Mouse (Mus musculus) G1E (cell line): ENCODE data around the gene Herc1. TPM values are rescaled to one million over a fixed set of nuclear protein-coding genes. Genes with fewer than 3 reads are reported as not detected.

Experiments
- ATAC-seq: 2 replicates; pipeline ENCODE4 v1.8.0; 2016; ENCODE audit warnings: mild to moderate bottlenecking; ENCODE audit not compliant: insufficient number of reproducible peaks, poor library complexity, low FRiP score, severe bottlenecking; ENCODE audit errors: extremely low read depth
- DNase-seq: peaks from one replicate; pipeline ENCODE4 v3.0.0; 2012; ENCODE audit warnings: low spot score
- H3K27me3 ChIP-seq: 2 replicates; pipeline ENCODE4 v1.6.1; 2012; ENCODE audit warnings: mild to moderate bottlenecking, low read length, inconsistent platforms; ENCODE audit not compliant: insufficient read depth
- H3K36me3 ChIP-seq: replicated peaks from 2 replicates; pipeline ENCODE3; 2012; ENCODE audit warnings: mild to moderate bottlenecking, inconsistent platforms
- H3K4me1 ChIP-seq: 2 replicates; pipeline ENCODE4 v1.6.1; 2012; ENCODE audit warnings: low read depth, low read length, inconsistent platforms, mixed read lengths; ENCODE audit not compliant: insufficient read depth
- H3K4me3 ChIP-seq: 2 replicates; pipeline ENCODE4 v1.5.1; 2012; ENCODE audit warnings: low read depth, mild to moderate bottlenecking, inconsistent platforms, low read length, moderate library complexity, mixed read lengths
- H3K9me3 ChIP-seq: replicated peaks from 2 replicates; pipeline ENCODE4 v1.6.1; 2012; ENCODE audit warnings: inconsistent platforms
- CTCF ChIP-seq: IDR thresholded peaks from 2 replicates; pipeline ENCODE4 v1.5.1; 2012; ENCODE audit warnings: low read depth, low read length, inconsistent platforms, mixed read lengths
- GATA1 ChIP-seq: IDR thresholded peaks from 2 replicates; pipeline ENCODE4 v1.6.1; 2012; ENCODE audit warnings: borderline replicate concordance, low read length, inconsistent platforms, mixed read lengths
- GATA2 ChIP-seq: IDR thresholded peaks from 2 replicates; pipeline ENCODE4 v1.6.1; 2012; ENCODE audit warnings: low read depth, low read length, inconsistent platforms, borderline replicate concordance
- POLR2AphosphoS5 ChIP-seq: IDR thresholded peaks from 2 replicates; pipeline ENCODE4 v1.6.1; 2012; ENCODE audit warnings: low read depth, low read length, inconsistent platforms; ENCODE audit not compliant: insufficient replicate concordance
- TAL1 ChIP-seq: conservative IDR thresholded peaks from 2 replicates; pipeline ENCODE4 v1.6.1; 2012; ENCODE audit warnings: low read depth, low read length, inconsistent platforms, mixed read lengths
- polyA plus RNA-seq: library from polyadenylated mRNA; stranded (reverse); fragments of >175 nt; gene quantifications from 2 replicates; pipeline ENCODE4 v1.2.3, GENCODE M21; 2012
- total RNA-seq, 2 experiments: library from RNA; stranded (forward) in 1 of 2; stranded (reverse) in 1 of 2; fragments of 200-1000 nt in 1 of 2; fragments of >200 nt in 1 of 2; fragmentation: Nextera tagmentation in 1 of 2; gene quantifications; 2 replicates each; pipeline ENCODE4 v1.2.3; 2014 to 2017

The Herc1 gene
- total and polyA plus RNA-seq, 3 experiments, result 7.0 to 160 (median 105) TPM

DNA sequence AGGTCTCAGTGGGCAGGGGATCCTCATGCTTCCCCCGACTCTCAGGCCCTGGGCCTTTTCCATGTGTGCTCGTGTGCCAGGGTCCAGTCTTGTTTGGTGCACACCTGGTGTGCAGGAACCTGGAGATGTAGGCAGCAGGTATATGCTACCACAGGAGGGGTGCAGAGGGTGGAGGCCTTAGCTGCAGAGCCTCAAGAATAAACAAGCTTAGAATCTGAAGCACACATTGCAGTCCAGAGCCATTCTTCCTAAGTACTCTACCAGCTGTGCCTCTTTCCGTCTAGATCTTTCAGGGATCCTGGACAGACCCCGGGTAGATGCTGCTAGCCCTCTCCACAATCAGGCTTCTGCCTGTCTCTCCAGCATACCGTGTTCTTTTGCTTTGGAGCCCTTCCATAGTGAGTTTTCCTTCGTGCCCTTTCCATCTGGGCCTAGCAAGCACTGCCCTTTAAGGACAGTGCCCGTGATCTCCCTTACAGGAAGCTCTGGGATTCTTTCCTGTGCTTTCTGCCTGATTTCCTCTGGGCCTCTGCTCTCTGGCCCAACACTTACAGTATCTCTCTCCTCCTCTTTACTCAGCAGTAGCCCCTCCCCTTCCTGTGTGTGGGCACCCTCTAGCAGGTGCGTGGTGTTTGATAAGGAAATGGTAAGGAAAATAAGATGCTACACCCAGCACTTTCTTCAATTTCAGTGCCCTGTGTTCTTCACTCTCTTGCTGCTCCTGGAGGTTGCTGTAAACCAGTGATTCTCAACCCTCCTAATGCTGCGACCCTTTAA lies 155.1 kb downstream of the Herc1 start:
- peak; percentile 66 for DNase-seq
- Histone ChIP-seq H3K4me1 (peaks cover 76% of the 10 kb centered on the region), H3K9me3 (no peaks in the 10 kb centered on the region), H3K27me3 (no peaks in the 10 kb centered on the region), H3K36me3 (peaks cover 95% of the 10 kb centered on the region), H3K4me3 (peak overlapping the region; percentile 34; the same call in 1 of the 2 replicates)
- peak; percentile 94 for ATAC-seq
- no peak for TF ChIP-seq POLR2AphosphoS5
- peak; percentile 76 for TF ChIP-seq TAL1
- TF ChIP-seq GATA1, result no peak
- no peak for TF ChIP-seq CTCF

DNA sequence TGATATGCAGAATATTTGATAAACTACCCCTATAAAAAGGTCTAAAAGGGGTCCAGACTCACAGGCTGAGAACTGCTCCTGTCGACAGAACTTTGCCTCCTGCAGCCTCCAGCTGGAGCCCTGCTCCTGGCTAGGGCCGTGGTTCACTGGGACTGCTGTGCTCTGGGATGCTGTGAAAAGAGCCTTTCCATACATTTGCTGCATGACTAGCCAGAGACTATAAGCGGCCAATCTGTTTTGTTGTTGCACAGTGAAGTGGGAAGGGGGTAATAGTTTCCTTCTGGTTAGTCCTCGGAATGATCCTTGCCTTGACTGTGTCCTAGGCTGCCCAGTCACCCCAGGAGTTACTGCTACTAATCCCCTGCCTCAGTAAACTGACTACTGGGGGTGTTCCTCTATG lies 155.8 kb downstream of the Herc1 start:
- Histone ChIP-seq H3K36me3 (peaks cover 91% of the 10 kb centered on the region), H3K9me3 (no peaks in the 10 kb centered on the region), H3K27me3 (no peaks in the 10 kb centered on the region), H3K4me1 (peaks cover 82% of the 10 kb centered on the region), H3K4me3 (peak overlapping the region; percentile 54; the same call in 1 of the 2 replicates)
- no peak for DNase-seq
- TF ChIP-seq GATA2 (no peak), POLR2AphosphoS5 (no peak), GATA1 (no peak)
- no peak for ATAC-seq

DNA sequence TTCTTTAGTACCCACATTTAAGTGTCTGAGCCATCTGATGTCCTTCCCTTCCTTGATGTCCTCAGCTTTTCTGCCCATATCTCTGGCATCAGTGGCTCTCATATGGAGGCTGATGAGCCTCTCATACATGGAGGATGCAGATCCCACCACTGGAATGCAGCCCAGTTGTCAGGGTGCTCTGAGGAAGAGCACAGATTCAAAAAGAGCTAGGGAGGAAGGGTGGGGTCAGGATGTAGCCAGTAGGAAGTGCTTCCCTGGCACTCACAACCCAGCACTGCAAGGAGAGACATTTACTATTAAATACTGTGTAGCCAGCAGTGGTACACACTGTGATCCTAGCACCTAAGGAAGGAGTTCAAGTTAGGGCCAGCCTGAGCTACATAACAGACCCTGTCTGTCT lies 156.2 kb downstream of the Herc1 start:
- DNase-seq (no peak), ATAC-seq (no peak)
- Histone ChIP-seq H3K4me1 (peaks cover 83% of the 10 kb centered on the region), H3K9me3 (no peaks in the 10 kb centered on the region), H3K36me3 (peaks cover 87% of the 10 kb centered on the region), H3K4me3 (no peak overlapping the region), H3K27me3 (no peaks in the 10 kb centered on the region)
- TF ChIP-seq GATA1, result no peak
- TF ChIP-seq POLR2AphosphoS5, result no peak
- TF ChIP-seq TAL1, result no peak
- TF ChIP-seq CTCF, result no peak
- no peak for TF ChIP-seq GATA2

DNA sequence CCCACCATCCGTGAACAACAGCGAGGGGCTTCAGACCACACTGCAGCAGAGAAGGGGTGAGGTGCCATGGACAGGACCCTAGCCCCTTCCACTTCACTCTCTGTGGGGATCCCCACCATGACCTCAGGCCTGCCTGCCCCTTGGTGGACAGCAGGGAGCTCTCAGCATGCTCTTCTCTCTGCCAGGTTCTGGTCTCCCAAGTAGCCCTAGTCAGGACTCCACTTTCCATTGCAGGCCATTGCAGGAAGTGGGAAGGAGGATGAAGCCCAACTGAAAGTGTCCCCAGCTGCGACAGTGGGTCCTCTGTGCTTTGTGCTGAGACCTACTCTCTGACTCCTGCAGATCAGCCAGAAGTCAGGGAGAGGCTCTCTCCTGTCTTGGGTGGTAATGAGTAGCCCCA lies 157.4 kb downstream of the Herc1 start:
- Histone ChIP-seq H3K27me3 (no peaks in the 10 kb centered on the region), H3K9me3 (no peaks in the 10 kb centered on the region), H3K4me3 (no peak overlapping the region), H3K4me1 (peaks cover 79% of the 10 kb centered on the region), H3K36me3 (peaks cover 77% of the 10 kb centered on the region)
- DNase-seq, result no peak
- ATAC-seq, result no peak
- TF ChIP-seq GATA2 (no peak), GATA1 (no peak), POLR2AphosphoS5 (no peak), TAL1 (no peak), CTCF (no peak)

DNA sequence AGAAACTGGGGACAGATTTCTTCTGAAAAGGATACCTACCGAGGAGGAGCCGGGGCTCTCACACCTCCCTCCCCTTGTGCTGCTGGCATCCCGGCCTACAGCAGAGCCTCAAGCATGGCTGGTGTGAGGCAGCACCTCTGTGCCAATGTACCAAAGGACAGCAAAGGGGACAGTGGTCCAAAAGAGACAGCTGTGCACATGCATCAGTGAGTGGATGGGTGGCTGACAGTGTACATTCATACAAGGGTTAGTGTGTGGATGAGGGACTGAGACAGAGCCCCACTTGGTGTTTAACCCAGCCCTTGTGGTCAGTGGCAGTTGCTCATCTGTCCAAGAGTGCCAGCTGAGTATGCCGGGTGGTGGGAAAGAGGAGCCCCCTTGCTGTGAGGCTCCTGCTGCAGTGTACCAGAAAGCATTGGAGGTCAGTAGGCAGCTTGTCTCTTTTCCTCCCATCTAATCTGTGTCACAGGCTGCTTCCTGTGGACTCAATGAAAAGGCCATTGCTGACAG lies 158.7 kb downstream of the Herc1 start:
- no peak overlapping the region for H3K4me3 ChIP-seq
- H3K4me1 ChIP-seq, result peaks cover 81% of the 10 kb centered on the region
- no peak for DNase-seq
- no peak for ATAC-seq
- no peaks in the 10 kb centered on the region for H3K9me3 ChIP-seq
- TF ChIP-seq GATA1 (no peak), GATA2 (no peak), POLR2AphosphoS5 (no peak), TAL1 (no peak), CTCF (no peak)
- H3K36me3 ChIP-seq, result peaks cover 78% of the 10 kb centered on the region
- H3K27me3 ChIP-seq, result no peaks in the 10 kb centered on the region

DNA sequence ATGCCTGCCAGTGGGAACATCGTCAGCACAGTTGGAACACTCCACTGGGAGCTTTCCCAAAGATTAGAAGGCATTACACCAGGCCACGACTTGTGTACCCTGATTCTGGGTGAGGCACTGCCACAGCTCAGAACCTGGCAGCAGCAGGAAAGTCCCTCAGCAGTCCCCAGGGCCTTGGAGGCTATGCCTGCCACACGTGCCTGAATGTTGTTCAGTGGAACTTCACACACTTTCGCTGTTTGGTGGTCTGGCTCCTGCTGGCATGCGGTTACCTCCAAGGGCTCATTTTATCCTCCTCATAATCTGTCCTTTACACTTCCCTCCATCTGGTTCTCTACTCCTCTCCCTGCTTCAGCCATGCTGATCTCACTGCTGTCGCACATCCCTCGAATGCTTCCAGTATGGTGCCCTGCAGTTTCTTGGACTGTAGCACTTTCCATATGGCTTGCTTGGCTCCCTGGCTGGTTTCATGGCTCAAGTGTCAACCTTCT lies 160.1 kb downstream of the Herc1 start:
- DNase-seq (no peak), ATAC-seq (no peak)
- TF ChIP-seq CTCF (no peak), GATA2 (no peak), GATA1 (no peak), TAL1 (no peak), POLR2AphosphoS5 (no peak)
- peaks cover 78% of the 10 kb centered on the region for H3K4me1 ChIP-seq
- H3K4me3 ChIP-seq, result peak overlapping the region; percentile 78; the same call in 1 of the 2 replicates
- no peaks in the 10 kb centered on the region for H3K9me3 ChIP-seq
- no peaks in the 10 kb centered on the region for H3K27me3 ChIP-seq
- H3K36me3 ChIP-seq, result peaks cover 78% of the 10 kb centered on the region

DNA sequence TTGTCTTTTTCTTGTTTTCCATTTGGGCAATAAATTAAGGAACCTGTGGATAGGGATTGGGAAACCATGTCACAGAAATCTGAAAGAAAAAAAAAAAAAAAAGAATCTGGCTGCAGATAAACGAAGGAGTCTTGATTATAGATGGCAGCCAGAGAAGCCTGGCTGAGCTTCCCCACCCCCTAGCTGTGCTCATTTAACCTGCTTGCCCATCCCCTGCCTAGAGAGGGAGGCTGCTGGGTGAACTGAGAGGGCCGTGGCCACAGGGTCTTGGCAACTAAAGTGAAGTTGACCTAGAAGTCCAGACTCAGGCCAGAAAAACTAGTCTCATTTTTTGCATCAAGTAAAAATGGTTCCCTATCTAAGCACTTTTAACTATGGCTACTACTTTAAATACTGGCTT lies 160.7 kb downstream of the Herc1 start:
- Histone ChIP-seq H3K36me3 (peaks cover 80% of the 10 kb centered on the region), H3K4me1 (peaks cover 72% of the 10 kb centered on the region), H3K9me3 (no peaks in the 10 kb centered on the region), H3K4me3 (peak overlapping the region; percentile 78), H3K27me3 (no peaks in the 10 kb centered on the region)
- DNase-seq (peak; percentile 27), ATAC-seq (no peak)
- TF ChIP-seq TAL1 (no peak), GATA1 (no peak), GATA2 (no peak), CTCF (no peak), POLR2AphosphoS5 (no peak)
